Mouse (Mus musculus) kidney, embryonic 14.5 days (tissue): Measurements from ENCODE around the gene Olfr1346. TPM values are rescaled to one million over a fixed set of nuclear protein-coding genes. Genes with fewer than 3 reads are reported as not detected.
"Not testable (repeated sequence)": the region's sequence is repeated elsewhere in the genome, so short reads cannot be mapped to it uniquely, and the experiment has no call there.

Experiments used
- ATAC-seq: fragments of 200-750 bp; cut with Nextera tagmentation; 2 replicates; pipeline ENCODE4 v1.8.0; 2017; ENCODE audit warnings: moderate number of reproducible peaks, mild to moderate bottlenecking, moderate TSS enrichment, moderate library complexity; ENCODE audit not compliant: low FRiP score, low TSS enrichment
- H3K27ac ChIP-seq: fragments of 300-500 bp; sonication (generic); 2 replicates; pipeline ENCODE4 v1.5.1; 2014; ENCODE audit warnings: low read depth, mild to moderate bottlenecking, low read length, moderate library complexity, mixed read lengths
- H3K27me3 ChIP-seq: fragments of 300-500 bp; sonication (generic); 2 replicates; pipeline ENCODE4 v1.6.1; 2014; ENCODE audit warnings: mild to moderate bottlenecking, low read length; ENCODE audit not compliant: control insufficient read depth, insufficient read depth
- H3K36me3 ChIP-seq: fragments of 300-500 bp; sonication (generic); 2 replicates; pipeline ENCODE4 v1.6.1; 2014; ENCODE audit warnings: low read length, mixed read lengths; ENCODE audit not compliant: control insufficient read depth, insufficient read depth
- H3K4me1 ChIP-seq: fragments of 300-500 bp; sonication (generic); 2 replicates; pipeline ENCODE4 v1.6.1; 2014; ENCODE audit warnings: low read length, mixed read lengths; ENCODE audit not compliant: control insufficient read depth, insufficient read depth
- H3K4me2 ChIP-seq: fragments of 300-500 bp; sonication (generic); replicated peaks from 2 replicates; pipeline ENCODE4 v1.6.1; 2014; ENCODE audit warnings: low read depth, mild to moderate bottlenecking, low read length
- H3K4me3 ChIP-seq: fragments of 300-500 bp; sonication (generic); 2 replicates; pipeline ENCODE4 v1.5.1; 2014; ENCODE audit warnings: mild to moderate bottlenecking, low read length
- H3K9ac ChIP-seq: fragments of 300-500 bp; sonication (generic); 2 replicates; pipeline ENCODE4 v1.6.1; 2014; ENCODE audit warnings: low read depth, mild to moderate bottlenecking, low read length, moderate library complexity
- H3K9me3 ChIP-seq: fragments of 300-500 bp; sonication (generic); 2 replicates; pipeline ENCODE4 v1.6.1; 2016; ENCODE audit warnings: low read length; ENCODE audit not compliant: control insufficient read depth
- WGBS: fragments of 180-500 bp; shearing (Covaris S2); extraction: QIAGEN DNeasy Blood & Tissue Kit; methylation state at CpG from one replicate; pipeline ENCODE4 v1.1.7; 2014; 5-methylcytosine and 5-hydroxymethylcytosine counted together
- polyA plus RNA-seq: library from polyadenylated mRNA; unstranded; fragments of >200 nt; fragmentation: Nextera tagmentation; extraction: Ambion mirVana; gene quantifications from 2 replicates; pipeline ENCODE4 v1.2.1, GENCODE M21; 2014

Olfr1346 gene
- polyA plus RNA-seq, 1 experiment from 2014 or later = not detected

GRCm38 (mm10) chr7:6477633-6478032 lies 10.7 kb downstream of the Olfr1346 start:
- not testable (repeated sequence) for H3K4me3 ChIP-seq, H3K4me2 ChIP-seq, H3K27ac ChIP-seq, H3K4me1 ChIP-seq, ATAC-seq, H3K36me3 ChIP-seq, H3K9me3 ChIP-seq, H3K9ac ChIP-seq, H3K27me3 ChIP-seq
- WGBS = 92% methylated on average over 2 of the region's 2 CpGs

GRCm38 (mm10) chr7:6486841-6487240 lies 19.9 kb downstream of the Olfr1346 start, which contains the start of gene Olfr5:
Olfr5 (minus strand) TSS chr7:6486941.
- H3K4me3 ChIP-seq = no peak within 1 kb of the TSS
- ATAC-seq = no peak
- no peaks in the 10 kb centered on the region for H3K36me3 ChIP-seq
- H3K9me3 ChIP-seq = 0 out of 2 replicates have a peak, but pooled peaks cover 2% of the 10 kb centered on the region
- H3K27me3 ChIP-seq = no peaks in the 10 kb centered on the region
- no peaks in the 10 kb centered on the region for H3K4me1 ChIP-seq
- no peak within 1 kb of the TSS for H3K9ac ChIP-seq
- H3K27ac ChIP-seq = no peak within 1 kb of the TSS
- WGBS = 38% methylated on average over 2 of the region's 2 CpGs
- H3K4me2 ChIP-seq = no peak within 1 kb of the TSS

- no peaks in the 10 kb centered on the region for H3K27me3 ChIP-seq
- peaks cover 5% of the 10 kb centered on the region; the same call in 1 of the 2 replicates for H3K9me3 ChIP-seq
- no peak for ATAC-seq
- H3K36me3 ChIP-seq = no peaks in the 10 kb centered on the region
- no peak within 1 kb of the TSS for H3K9ac ChIP-seq
- H3K27ac ChIP-seq = no peak within 1 kb of the TSS
- H3K4me2 ChIP-seq = no peak within 1 kb of the TSS
- 69% methylated on average over 1 of the region's 1 CpGs for WGBS
- no peak within 1 kb of the TSS for H3K4me3 ChIP-seq
- H3K4me1 ChIP-seq = no peaks in the 10 kb centered on the region
Measured at GRCm38 (mm10) chr7:6499655-6500054, 32.8 kb downstream of the Olfr1346 start, which contains the start of gene Olfr1347. Olfr1347 (minus strand) TSS chr7:6499755.

- ATAC-seq = no peak
- WGBS = 83% methylated on average over 1 of the region's 1 CpGs
- H3K4me3 ChIP-seq = no peak within 1 kb of the TSS
- H3K9me3 ChIP-seq = no peaks in the 10 kb centered on the region
- H3K4me1 ChIP-seq = no peaks in the 10 kb centered on the region
- no peak within 1 kb of the TSS for H3K27ac ChIP-seq
- no peak within 1 kb of the TSS for H3K9ac ChIP-seq
- H3K27me3 ChIP-seq = no peaks in the 10 kb centered on the region
- H3K4me2 ChIP-seq = no peak within 1 kb of the TSS
- H3K36me3 ChIP-seq = no peaks in the 10 kb centered on the region
Measured at GRCm38 (mm10) chr7:6508648-6509047, 41.7 kb downstream of the Olfr1346 start, which contains the start of gene Olfr1348. Olfr1348 (minus strand) TSS chr7:6508748.

- WGBS = 37% methylated on average over 1 of the region's 1 CpGs
- peaks cover 5% of the 10 kb centered on the region for H3K9me3 ChIP-seq
Measured at GRCm38 (mm10) chr7:6521666-6522065, 54.8 kb downstream of the Olfr1346 start.

GRCm38 (mm10) chr7:6522850-6523249 lies 55.9 kb downstream of the Olfr1346 start, which contains the start of gene Olfr1349:
Olfr1349 (minus strand) TSS chr7:6522950.
- Histone ChIP-seq H3K4me2 (no peak within 1 kb of the TSS), H3K27ac (no peak within 1 kb of the TSS), H3K36me3 (no peaks in the 10 kb centered on the region), H3K4me1 (no peaks in the 10 kb centered on the region), H3K9ac (no peak within 1 kb of the TSS), H3K4me3 (no peak within 1 kb of the TSS), H3K27me3 (no peaks in the 10 kb centered on the region), H3K9me3 (peaks cover 5% of the 10 kb centered on the region)
- ATAC-seq = no peak
- 82% methylated on average over 5 of the region's 5 CpGs for WGBS

More at GRCm38 (mm10) chr7:6521666-6522065, 54.8 kb downstream of the Olfr1346 start:
- H3K27me3 ChIP-seq = no peaks in the 10 kb centered on the region
- H3K4me3 ChIP-seq = no peak overlapping the region
- no peak overlapping the region for H3K9ac ChIP-seq
- H3K27ac ChIP-seq = no peak overlapping the region
- H3K4me1 ChIP-seq = no peaks in the 10 kb centered on the region
- no peaks in the 10 kb centered on the region for H3K36me3 ChIP-seq
- ATAC-seq = no peak
- H3K4me2 ChIP-seq = no peak overlapping the region

- no peak overlapping the region for H3K4me3 ChIP-seq
- no peaks in the 10 kb centered on the region for H3K27me3 ChIP-seq
- no peaks in the 10 kb centered on the region for H3K36me3 ChIP-seq
- H3K4me2 ChIP-seq = no peak overlapping the region
- no peak overlapping the region for H3K9ac ChIP-seq
- ATAC-seq = no peak
- WGBS = 71% methylated on average over 3 of the region's 3 CpGs
- no peak overlapping the region for H3K27ac ChIP-seq
- no peaks in the 10 kb centered on the region for H3K4me1 ChIP-seq
- peaks cover 5% of the 10 kb centered on the region for H3K9me3 ChIP-seq
Measured at GRCm38 (mm10) chr7:6525001-6525400, 58.1 kb downstream of the Olfr1346 start.

- Histone ChIP-seq H3K27ac (no peak overlapping the region), H3K9me3 (peaks cover 5% of the 10 kb centered on the region), H3K4me2 (no peak overlapping the region), H3K27me3 (no peaks in the 10 kb centered on the region), H3K4me1 (no peaks in the 10 kb centered on the region), H3K36me3 (no peaks in the 10 kb centered on the region), H3K9ac (no peak overlapping the region), H3K4me3 (no peak overlapping the region)
- WGBS = 69% methylated on average over 5 of the region's 5 CpGs
- ATAC-seq = no peak
Measured at GRCm38 (mm10) chr7:6526141-6526540, 59.2 kb downstream of the Olfr1346 start.
